Mouse (Mus musculus): Measurements from ENCODE around the gene Cfap126. TPM values are rescaled to one million over a fixed set of nuclear protein-coding genes. Genes with fewer than 3 reads are reported as not detected.
"Not testable (repeated sequence)": the region's sequence is repeated elsewhere in the genome, so short reads cannot be mapped to it uniquely, and the experiment has no call there.

The Cfap126 gene
- polyA plus RNA-seq, 1 experiment = 16.7 TPM

DNA sequence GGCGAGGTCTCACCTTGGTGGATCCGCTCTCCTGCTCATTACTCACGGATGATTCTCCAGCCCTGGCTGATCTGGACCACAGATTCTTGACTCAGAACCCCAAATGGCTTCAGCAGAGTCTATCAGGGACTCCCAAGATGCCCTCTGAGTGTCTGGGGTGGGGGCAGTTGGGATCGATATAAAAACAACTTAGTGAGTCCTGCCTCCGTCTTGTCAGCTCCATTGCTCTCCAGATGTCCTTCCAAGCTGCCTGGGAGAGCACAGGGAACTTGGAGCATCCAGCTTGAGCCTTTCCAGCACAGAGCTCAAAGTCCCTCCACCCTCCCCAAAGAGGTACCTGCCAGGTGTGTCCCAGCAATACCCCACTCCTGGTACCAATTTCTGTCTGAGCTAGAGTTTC lies 37.5 kb upstream of the Cfap126 start:
- not testable (repeated sequence) for H3K4me1 ChIP-seq (ENCODE audit: control insufficient read depth, insufficient read depth, low read length); H3K27me3 ChIP-seq (replicated peaks; ENCODE audit: control insufficient read depth, insufficient read depth, low read length); DNase-seq; H3K4me3 ChIP-seq (ENCODE audit: insufficient read depth, low read depth, low read length); H3K36me3 ChIP-seq (ENCODE audit: control insufficient read depth, insufficient read depth, low read length); H3K27ac ChIP-seq (ENCODE audit: insufficient read depth, low read depth, low read length)
- WGBS = 76% methylated on average over 5 of the region's 5 CpGs

DNA sequence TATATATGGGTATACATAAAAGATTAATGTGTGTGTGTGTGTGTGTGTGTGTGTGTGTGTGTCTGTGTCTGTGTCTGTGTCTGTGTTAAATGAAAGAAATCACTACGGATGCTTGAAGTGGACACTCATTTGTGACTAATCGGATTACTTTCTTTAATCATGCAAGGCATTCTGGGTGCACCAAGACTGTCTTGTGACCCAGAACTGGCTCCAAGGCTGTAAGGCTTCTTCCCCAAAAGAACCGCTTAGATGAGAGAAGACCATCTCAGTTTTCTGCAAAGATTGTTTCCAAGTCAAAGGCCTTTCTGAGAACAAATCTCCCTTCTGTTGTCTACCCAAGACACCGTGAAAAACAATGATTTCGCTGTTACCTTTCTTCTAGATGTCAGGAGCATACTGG lies 36.5 kb upstream of the Cfap126 start:
- H3K27ac ChIP-seq (ENCODE audit: insufficient read depth, low read depth, low read length); H3K27me3 ChIP-seq (replicated peaks; ENCODE audit: control insufficient read depth, insufficient read depth, low read length); H3K36me3 ChIP-seq (ENCODE audit: control insufficient read depth, insufficient read depth, low read length); DNase-seq; H3K4me3 ChIP-seq (ENCODE audit: insufficient read depth, low read depth, low read length); H3K4me1 ChIP-seq (ENCODE audit: control insufficient read depth, insufficient read depth, low read length): not testable (repeated sequence)
- 34% methylated on average over 5 of the region's 5 CpGs for WGBS

DNA sequence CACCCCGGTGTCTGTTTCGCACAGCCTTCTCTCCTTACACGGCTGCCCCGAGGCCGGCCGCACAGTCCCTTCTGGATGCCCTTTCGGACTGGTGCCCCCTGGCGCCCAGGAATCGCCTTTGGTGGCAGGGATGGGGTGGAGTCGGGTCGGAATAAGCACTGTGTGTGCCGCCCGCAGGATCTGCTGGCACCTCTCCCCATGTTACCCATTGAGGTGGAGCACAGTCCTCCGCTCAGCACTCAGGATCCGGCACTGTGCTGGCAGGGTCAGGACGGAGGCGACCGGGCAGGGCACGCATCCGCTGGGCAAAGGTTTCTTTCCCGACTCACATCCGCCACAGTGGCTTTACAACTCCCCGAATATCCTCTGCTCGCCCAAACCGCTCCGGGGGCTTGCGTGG lies 35.8 kb upstream of the Cfap126 start:
- H3K27ac ChIP-seq (ENCODE audit: insufficient read depth, low read depth, low read length); H3K27me3 ChIP-seq (replicated peaks; ENCODE audit: control insufficient read depth, insufficient read depth, low read length); H3K36me3 ChIP-seq (ENCODE audit: control insufficient read depth, insufficient read depth, low read length); H3K4me1 ChIP-seq (ENCODE audit: control insufficient read depth, insufficient read depth, low read length); H3K4me3 ChIP-seq (ENCODE audit: insufficient read depth, low read depth, low read length): not testable (repeated sequence)
- 1% methylated on average over 21 of the region's 27 CpGs for WGBS
- DNase-seq = peak; percentile 74

DNA sequence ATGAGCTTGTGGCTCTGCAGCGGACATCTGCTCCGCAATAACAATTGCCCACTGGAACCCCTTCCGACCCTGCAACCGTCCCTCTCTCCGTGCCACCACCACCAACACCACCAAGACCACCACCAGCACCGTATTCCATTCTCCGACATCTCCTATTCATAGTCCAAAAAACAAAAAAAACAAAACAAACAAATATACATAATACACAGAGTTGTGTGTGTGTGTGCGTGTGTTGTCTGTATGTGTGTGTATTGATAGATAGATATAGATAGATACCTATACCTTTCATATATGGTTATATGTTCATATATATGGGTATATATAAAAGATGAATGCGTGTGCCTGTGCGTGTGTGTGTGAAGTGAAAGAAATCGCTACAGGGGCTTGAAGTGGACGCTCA lies 35.3 kb upstream of the Cfap126 start:
- H3K27ac ChIP-seq (ENCODE audit: insufficient read depth, low read depth, low read length); H3K4me3 ChIP-seq (ENCODE audit: insufficient read depth, low read depth, low read length); H3K27me3 ChIP-seq (replicated peaks; ENCODE audit: control insufficient read depth, insufficient read depth, low read length); DNase-seq; H3K4me1 ChIP-seq (ENCODE audit: control insufficient read depth, insufficient read depth, low read length); H3K36me3 ChIP-seq (ENCODE audit: control insufficient read depth, insufficient read depth, low read length): not testable (repeated sequence)
- 17% methylated on average over 12 of the region's 12 CpGs for WGBS

DNA sequence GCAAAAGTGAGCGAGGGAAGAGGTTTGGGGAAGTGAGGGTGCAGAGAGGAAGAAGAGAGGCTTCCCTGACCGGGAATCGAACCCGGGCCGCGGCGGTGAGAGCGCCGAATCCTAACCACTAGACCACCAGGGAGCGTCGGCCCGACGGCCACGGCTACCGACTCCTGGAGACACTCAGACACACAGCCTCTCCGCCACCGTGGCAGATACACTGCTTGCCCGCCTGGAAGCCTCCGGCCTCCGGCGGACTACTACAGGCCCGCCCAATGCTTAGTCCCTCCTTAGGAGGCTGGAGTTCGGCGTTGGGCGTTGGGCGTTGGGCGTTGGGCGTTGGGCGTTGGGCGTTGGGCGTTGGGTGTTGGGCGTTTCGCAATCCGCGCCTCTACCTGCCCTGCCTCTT lies 34.4 kb upstream of the Cfap126 start:
- H3K4me3 ChIP-seq (ENCODE audit: insufficient read depth, low read depth, low read length); H3K27ac ChIP-seq (ENCODE audit: insufficient read depth, low read depth, low read length); H3K27me3 ChIP-seq (replicated peaks; ENCODE audit: control insufficient read depth, insufficient read depth, low read length); H3K36me3 ChIP-seq (ENCODE audit: control insufficient read depth, insufficient read depth, low read length); DNase-seq; H3K4me1 ChIP-seq (ENCODE audit: control insufficient read depth, insufficient read depth, low read length): not testable (repeated sequence)
- 0% methylated on average over 1 of the region's 35 CpGs for WGBS

DNA sequence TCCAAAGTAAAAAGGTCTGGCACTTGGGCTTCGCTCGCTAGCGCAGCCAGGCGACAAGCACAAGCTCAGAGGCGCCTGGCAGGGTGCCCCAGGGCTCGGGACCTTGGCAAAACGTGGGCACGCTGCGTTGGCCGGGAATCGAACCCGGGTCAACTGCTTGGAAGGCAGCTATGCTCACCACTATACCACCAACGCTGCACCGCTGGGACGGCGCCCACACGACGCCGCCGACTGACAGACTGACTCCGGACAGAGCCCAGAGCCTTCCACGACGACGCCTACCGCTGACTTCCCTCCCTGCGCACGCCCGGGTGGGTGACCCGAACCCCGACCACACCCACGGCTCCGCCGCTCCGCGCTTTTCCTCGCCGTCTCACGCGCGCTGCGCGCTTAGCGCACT lies 33.9 kb upstream of the Cfap126 start:
- H3K4me3 ChIP-seq (ENCODE audit: insufficient read depth, low read depth, low read length); H3K4me1 ChIP-seq (ENCODE audit: control insufficient read depth, insufficient read depth, low read length); H3K27me3 ChIP-seq (replicated peaks; ENCODE audit: control insufficient read depth, insufficient read depth, low read length); H3K36me3 ChIP-seq (ENCODE audit: control insufficient read depth, insufficient read depth, low read length); DNase-seq; H3K27ac ChIP-seq (ENCODE audit: insufficient read depth, low read depth, low read length): not testable (repeated sequence)
- WGBS = no CpG with 5 or more reads among the region's 43 CpGs

DNA sequence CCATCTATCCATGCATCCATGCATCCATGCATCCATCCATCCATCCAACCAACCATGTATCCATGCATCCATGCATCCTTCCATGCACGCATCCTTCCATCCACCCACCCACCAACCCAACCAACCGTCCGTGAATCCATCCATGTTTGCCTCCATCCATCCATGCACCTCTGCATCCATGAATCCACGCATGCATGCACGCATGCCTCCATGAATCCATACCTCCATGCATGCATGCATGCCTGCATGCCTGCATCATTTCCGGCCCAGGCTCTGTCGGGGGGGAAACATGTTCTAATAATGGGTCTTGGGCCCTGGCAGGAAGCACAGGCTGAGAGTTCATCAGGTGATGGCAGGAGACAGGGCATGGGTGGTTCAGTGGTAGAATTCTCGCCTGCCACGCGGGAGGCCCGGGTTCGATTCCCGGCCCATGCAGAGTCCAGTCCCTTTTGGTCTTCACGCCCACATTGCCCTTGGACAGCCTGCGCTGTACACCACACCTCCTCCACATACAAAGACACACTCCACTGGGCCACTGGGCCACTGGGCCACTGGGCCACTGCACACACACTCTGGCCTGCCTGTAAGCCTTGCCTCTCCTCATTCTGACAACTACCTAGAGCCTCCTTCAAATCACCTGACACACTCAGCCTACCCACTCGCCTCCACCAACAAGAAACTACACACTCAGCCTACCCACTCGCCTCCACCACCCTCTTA lies 32.0 kb upstream of the Cfap126 start:
- H3K4me1 ChIP-seq (ENCODE audit: control insufficient read depth, insufficient read depth, low read length); DNase-seq; H3K4me3 ChIP-seq (ENCODE audit: insufficient read depth, low read depth, low read length); H3K27me3 ChIP-seq (replicated peaks; ENCODE audit: control insufficient read depth, insufficient read depth, low read length); H3K27ac ChIP-seq (ENCODE audit: insufficient read depth, low read depth, low read length); H3K36me3 ChIP-seq (ENCODE audit: control insufficient read depth, insufficient read depth, low read length): not testable (repeated sequence)
- 41% methylated on average over 12 of the region's 17 CpGs for WGBS

DNA sequence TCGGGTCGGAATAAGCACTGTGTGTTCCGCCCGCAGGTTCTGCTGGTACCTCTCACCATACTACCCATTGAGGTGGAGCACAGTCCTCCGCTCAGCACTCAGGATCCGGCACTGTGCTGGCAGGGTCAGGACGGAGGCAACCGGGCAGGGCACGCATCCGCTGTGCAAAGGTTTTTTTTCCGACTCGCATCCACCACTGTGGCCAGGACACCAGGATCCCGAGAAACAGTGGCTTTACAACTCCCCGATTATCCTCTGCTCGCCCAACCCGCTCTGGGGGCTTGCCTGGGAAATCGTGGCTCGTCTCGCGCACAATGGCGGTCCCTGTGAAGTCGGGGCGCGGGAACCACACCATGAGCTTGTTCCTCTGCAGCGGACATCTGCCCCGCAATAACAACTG lies 28.0 kb upstream of the Cfap126 start:
- Histone ChIP-seq H3K4me1 (ENCODE audit: control insufficient read depth, insufficient read depth, low read length) (no peaks in the 10 kb centered on the region), H3K27me3 (replicated peaks; ENCODE audit: control insufficient read depth, insufficient read depth, low read length) (peaks cover 1% of the 10 kb centered on the region; the same call in 1 of the 2 replicates), H3K36me3 (ENCODE audit: control insufficient read depth, insufficient read depth, low read length) (no peaks in the 10 kb centered on the region), H3K27ac (ENCODE audit: insufficient read depth, low read depth, low read length) (no peak overlapping the region), H3K4me3 (ENCODE audit: insufficient read depth, low read depth, low read length) (no peak overlapping the region)
- WGBS = 3% methylated on average over 26 of the region's 26 CpGs
- TF ChIP-seq POLR2A (IDR thresholded peaks at IDR 0.05; ENCODE audit: low read depth, low read length) (no peak), CTCF (conservative IDR thresholded peaks at IDR 0.05; ENCODE audit: insufficient read depth, insufficient read length, low read depth, low read length) (no peak)
- no peak for DNase-seq

DNA sequence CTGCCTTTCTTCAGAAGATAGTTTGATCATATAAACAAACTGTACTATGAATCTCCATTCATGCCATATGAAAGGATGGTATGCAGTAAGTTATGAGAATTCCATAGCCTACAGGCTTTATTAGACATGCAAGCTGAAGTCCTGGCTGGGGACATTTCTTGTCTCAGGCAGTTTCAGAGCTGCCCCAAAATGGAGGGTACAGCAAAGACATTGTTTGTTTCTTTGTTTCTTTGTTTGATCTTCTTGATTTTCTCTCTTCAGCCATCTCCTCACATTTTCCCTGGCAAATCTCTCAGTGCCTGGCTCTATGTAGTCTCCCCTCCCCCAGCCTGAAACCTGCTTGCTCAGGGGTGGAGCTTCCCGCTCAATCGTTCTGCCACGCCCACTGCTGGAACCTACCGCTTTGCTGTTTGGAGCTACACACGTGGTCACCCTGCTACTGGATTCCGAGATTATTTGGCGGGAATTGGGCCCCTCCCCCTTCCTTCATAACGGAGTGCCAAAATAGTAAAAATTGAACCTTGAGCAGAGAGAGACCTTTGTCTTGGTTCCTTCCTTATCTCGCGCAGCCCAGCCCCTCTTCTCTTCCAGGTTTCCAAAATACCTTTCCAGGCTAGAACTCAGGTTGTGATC lies 25.4 kb upstream of the Cfap126 start:
- H3K4me3 ChIP-seq (ENCODE audit: insufficient read depth, low read depth, low read length) = not testable (repeated sequence)

More for the DNA sequence above, 25.4 kb upstream of the Cfap126 start:
- WGBS = 10% methylated on average over 10 of the region's 10 CpGs
- DNase-seq = peak; percentile 26
- H3K27me3 ChIP-seq (replicated peaks; ENCODE audit: control insufficient read depth, insufficient read depth, low read length); H3K36me3 ChIP-seq (ENCODE audit: control insufficient read depth, insufficient read depth, low read length); H3K27ac ChIP-seq (ENCODE audit: insufficient read depth, low read depth, low read length); H3K4me1 ChIP-seq (ENCODE audit: control insufficient read depth, insufficient read depth, low read length): not testable (repeated sequence)

All from kidney, adult 2 months (tissue).